Mouse (Mus musculus): ENCODE results near the gene Neurl1b.

GRCm38 (mm10) chr17:26415355-26415865, 781 bp downstream of the Neurl1b start:
- TF ChIP-seq CTCF (IDR thresholded peaks at IDR 0.05; ENCODE audit: insufficient read depth, low read depth, low read length) (no peak), POLR2A (IDR thresholded peaks at IDR 0.05; ENCODE audit: insufficient read depth, low read depth, low read length) (no peak; the same call in 1 of the 2 replicates)

All from olfactory bulb, adult 2 months (tissue).